Mouse (Mus musculus) c-Kit-positive CD71-positive TER-119-negative erythroid progenitor cells, embryonic 14.5 days (primary cell): ENCODE results near the gene Rfx2.

ENCODE experiments used
- DNase-seq: peaks from one replicate; pipeline ENCODE4 v3.0.0-alpha.2; 2013; ENCODE audit warnings: low read depth

Rfx2 gene

GRCm38 (mm10) chr17:56780291-56780978, 50.4 kb downstream of the Rfx2 start:
- DNase-seq: no peak

GRCm38 (mm10) chr17:56778779-56779362, 51.9 kb downstream of the Rfx2 start:
- DNase-seq: no peak

GRCm38 (mm10) chr17:56777568-56777967, 53.2 kb downstream of the Rfx2 start:
- no peak for DNase-seq

- no peak for DNase-seq
Observed at GRCm38 (mm10) chr17:56769950-56770349, 60.9 kb downstream of the Rfx2 start, which contains the start of gene Prr22. TSS of gene Prr22 (plus strand) at chr17:56770250.

DNA sequence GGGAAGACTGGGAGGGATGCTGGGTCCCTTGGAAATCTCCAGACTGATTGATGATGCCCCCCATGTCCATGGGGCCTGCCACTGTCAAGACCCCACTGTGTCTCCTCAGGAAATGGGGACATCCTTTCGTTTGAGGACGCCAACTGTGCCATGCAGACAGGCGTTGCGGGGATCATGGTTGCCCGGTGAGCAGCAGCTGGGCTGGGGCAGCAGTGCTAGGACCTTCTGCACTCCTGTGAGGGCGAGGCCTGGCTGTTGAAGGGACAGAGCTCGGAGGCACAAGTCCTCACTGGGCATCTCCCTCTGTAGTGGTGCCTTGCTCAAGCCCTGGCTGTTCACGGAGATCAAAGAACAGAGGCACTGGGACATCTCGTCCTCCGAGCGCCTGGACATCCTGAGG, 61.9 kb downstream of the Rfx2 start:
- DNase-seq: no peak

- no peak for DNase-seq
Observed at GRCm38 (mm10) chr17:56767531-56768135, 63.2 kb downstream of the Rfx2 start.

DNA sequence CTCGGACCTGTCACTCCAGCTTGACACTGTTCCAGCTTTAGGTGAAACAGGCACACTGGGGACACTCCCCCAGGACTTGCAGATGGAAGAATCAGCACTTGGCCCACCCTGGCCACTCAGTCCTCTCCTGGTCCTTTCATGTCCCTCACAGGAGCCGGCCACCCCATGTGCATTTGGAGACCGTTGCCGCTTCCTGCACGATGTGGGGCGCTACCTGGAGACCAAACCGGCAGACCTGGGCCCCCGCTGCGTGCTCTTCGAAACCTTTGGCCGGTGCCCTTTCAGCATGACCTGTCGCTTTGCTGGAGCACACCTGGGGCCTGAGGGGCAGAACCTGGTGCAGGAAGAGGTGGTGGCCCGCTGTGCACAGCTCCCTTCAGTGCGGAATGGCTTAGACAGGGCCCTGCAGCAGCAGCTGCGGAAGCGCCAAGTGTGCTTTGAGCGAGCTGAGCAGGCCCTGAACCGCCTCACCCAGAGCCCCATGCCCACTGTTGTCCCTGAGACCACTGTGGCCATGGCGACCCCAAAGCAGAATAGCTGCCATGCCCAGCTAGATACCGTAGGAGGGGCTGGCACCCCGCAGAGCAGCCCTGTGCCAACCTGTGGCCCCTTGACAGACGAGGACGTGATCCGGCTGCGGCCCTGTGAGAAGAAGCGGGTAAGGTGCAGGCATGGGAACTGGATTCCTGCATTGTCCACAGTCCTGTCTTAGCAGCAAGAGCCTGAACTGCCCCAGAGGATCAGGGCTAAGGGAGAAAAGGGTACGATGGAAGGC, 64.0 kb downstream of the Rfx2 start:
- no peak for DNase-seq

DNA sequence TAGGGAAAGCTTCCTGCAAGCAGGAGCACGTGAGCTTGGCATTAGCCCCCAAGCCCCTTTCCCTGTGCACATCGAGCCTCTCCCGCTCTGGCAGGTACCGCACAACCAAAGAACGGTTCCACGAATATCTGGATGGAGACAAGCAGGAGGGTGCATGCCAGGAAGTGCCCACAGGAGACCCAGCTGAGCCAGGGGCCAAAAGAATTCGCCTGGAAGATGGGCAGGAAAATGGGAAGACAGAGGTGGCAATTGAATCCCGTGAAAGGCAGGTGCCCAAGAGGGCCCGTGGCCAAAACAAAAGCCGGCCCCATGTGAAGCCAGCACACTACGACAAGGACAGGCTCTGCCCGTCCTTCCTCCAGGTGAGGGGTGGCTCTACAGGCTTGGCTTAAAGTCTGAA, 65.4 kb downstream of the Rfx2 start:
- no peak for DNase-seq

DNA sequence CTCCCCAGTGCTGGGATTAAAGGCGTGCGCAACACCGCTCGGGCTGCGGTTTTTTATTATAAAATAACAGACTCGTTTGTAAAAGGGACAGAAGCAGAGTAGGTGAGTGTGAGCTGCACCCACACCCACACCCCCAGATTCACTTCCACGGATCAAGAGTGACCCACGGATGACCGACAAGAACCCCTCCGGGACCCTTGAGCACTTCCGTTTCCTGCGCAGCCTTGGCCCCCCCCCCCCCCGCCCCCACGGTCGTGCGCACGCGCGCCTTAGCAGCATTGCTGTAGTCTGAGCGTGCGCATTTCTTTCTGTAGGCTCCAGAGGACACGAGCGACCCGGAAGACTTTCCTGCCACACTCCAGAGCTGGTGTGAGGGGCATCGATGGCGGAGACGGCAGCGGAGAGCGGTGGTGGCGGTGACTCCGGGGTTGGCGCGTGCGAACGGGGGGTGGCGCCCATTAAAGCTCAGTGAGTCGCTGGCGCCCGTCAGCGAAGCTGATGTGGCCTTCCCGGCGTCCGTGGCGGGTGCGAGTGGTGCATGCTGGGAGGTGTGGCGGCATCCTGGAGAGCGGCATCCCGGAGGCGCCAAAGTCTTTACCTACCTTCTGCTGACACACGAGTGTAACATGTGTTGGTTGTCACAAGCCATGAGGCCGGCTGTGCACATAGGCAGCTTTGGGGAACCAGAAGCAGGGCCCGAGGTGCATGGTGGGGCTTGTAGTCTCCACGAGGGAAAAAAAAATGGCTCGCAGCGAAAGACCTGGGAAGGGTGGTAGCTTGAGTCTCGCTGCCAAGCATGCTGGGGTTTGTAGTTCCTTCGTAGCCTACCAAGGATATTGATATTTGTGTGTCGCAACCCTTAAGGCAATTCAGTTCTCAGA, 66.1 kb downstream of the Rfx2 start, which contains the start of gene Dus3l:
TSS of gene Dus3l (plus strand) at position 284 of the 881 bp plus-strand sequence.
- DNase-seq: peak; percentile 84

DNA sequence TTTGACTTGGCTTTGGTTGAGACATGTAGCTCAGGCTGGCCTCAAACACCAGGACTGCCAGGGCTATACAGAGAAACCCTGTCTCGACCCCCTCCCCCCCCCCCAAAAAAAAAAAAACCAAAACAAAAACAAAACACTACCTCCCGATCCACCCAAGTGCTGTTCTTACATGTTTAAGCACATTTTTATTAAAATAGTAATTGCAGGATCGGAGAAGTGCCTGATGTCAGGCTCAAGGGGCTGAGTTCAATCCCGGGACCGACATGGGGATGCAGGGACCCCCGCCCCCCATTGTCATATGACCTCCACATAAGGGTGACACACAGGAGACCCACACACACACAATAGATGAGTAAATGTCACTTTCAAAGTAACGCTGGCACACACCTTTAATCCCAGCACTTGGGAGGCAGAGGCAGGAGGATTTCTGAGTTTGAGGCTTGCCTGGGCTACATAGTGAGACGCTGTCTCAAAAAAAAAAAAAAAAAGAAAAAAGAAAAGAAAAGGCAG, 67.0 kb downstream of the Rfx2 start:
- DNase-seq: no peak

- DNase-seq: peak; percentile 95
Observed at GRCm38 (mm10) chr17:56762769-56763731, 67.8 kb downstream of the Rfx2 start.

DNA sequence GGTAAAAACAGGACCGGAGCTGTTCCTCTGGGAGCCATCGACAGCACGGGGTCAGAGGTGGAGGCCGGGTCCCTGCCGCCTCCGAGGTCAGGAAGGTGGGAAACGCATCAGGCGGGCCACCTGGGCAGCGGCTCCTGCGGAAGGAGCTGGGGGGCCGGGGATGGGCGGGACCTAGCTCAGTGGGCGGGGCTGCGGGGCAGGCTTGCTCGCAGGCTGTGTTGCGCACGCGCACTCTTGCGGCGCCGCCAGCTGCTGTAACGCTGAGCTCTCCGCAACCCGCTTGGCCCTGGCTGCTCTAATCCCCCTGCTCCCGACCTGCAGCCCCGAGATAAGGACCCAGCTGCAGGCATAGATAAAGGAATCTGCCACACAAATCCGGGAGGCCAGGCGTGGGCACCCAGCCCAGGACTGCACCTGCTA, 68.8 kb downstream of the Rfx2 start:
- peak; percentile 94 for DNase-seq

GRCm38 (mm10) chr17:56761077-56761476, 69.7 kb downstream of the Rfx2 start:
- DNase-seq: no peak

GRCm38 (mm10) chr17:56759261-56759660, 71.6 kb downstream of the Rfx2 start:
- no peak for DNase-seq

GRCm38 (mm10) chr17:56758132-56758531, 72.7 kb downstream of the Rfx2 start:
- peak; percentile 66 for DNase-seq

DNA sequence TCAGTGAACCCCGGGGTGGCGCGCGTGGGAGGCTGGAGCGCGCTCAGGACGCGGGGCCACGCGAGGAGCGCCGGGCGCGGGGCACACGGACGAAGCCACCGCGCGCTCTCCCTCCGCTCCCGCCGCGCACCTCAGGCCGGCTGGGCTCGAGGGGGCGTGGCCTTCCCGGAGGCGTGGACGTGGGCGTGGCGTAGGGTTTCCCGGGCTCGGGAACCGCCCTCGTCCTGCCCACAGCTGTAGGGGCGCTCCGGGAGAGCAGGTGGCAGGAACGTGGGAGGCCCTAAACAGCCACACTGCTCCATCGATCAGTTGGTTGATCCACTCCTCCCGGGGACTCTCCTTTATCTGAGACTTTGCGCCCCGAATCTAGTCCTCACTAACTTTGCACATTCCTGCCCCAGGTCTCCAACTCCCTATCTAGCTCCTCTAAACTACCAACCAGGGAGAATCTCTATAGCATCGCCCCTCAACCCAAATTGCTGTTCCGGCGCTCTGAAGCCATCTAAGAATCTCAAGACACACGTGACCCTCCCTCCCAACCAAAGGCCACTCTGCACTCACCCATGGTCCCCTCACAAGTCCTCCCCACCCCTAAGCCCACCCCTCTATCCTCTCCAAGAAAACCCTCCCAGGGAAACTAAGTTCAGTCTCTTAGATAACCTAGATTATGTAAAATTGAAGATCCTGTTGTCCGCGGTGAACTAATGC, 73.2 kb downstream of the Rfx2 start, which contains the start of gene Nrtn:
TSS of gene Nrtn (minus strand) at position 115 of the 708 bp plus-strand sequence.
- DNase-seq: peak; percentile 70

- no peak for DNase-seq
Observed at GRCm38 (mm10) chr17:56756703-56757399, 74.0 kb downstream of the Rfx2 start.

DNA sequence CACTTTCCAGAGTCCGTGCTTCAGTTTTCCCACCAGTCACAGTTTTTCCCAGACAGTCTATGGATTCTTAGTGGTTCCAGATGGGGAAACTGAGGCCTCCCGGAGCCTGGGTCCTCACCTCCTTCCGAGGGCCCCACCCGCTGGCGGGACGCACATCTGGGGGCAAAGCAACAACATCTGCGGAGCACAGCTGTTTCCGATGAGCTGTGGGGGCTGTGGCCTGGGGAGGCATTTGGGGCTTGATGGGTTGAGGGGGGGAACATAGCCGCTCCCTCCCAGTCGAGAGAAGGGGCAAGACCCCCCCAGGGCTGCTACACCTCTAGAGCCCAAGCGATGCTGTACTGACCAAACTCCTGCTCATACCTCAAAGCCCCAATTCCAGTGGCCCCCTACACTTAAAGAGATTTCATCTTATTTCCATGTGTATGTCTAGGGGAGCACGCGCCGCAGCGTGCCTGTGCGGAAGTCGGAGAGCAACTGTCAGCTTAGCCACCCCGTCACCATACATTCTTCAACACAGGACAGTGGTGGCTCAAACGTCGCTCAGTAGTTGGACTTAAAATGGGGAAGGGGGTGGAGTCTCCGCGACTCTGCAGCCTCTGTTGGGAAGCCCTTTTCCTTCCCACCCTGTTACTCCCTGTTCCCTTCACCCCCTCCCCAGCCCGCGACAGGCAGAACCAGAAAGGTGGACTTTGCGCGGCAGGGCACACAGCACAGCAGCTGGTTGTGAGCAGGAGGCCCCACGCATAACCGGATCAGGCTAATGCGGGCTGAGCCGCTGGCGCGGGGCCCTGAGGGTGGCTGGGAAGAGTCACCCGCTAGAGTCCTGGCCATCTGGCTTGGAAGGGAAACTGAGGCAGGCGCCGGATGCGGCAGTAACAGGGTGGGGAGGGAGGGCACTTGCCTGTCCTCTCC, 76.3 kb downstream of the Rfx2 start:
- DNase-seq: no peak
